Mouse (Mus musculus) heart, postnatal 10 days (tissue): ENCODE data around the gene Abr. TPM values are rescaled to one million over a fixed set of nuclear protein-coding genes. Genes with fewer than 3 reads are reported as not detected.

Experiments used
- DNase-seq, 2 experiments: peaks; one replicate each; pipeline ENCODE4 v3.0.0; 2021
- intact Hi-C: fragments of 180-260 bp; cut with DNase I; formaldehyde crosslinking; loops from one replicate; pipeline ENCODE4 v1.15.1; 2025
- total RNA-seq, 2 experiments: library from RNA; stranded (reverse); gene quantifications; 2 replicates each; pipeline ENCODE4 v1.2.3; 2021

Abr gene
- total RNA-seq = 10 to 100 TPM; 33.9 to 41.2 TPM

- intact Hi-C loops = no loop called here
- peak; percentile 35 to 50 for DNase-seq
Observed at GRCm38 (mm10) chr11:76622152-76622565, at the start of gene Abr. Gene Abr (minus strand): TSS chr11:76622314.

- intact Hi-C loops = no loop called here
- DNase-seq = no peak
Observed at GRCm38 (mm10) chr11:76667807-76668206, 45.7 kb upstream of the Abr start.

- intact Hi-C loops = no loop called here
- DNase-seq = no peak
Observed at GRCm38 (mm10) chr11:76666002-76666649, 44.0 kb upstream of the Abr start.

GRCm38 (mm10) chr11:76661790-76662468 lies 39.8 kb upstream of the Abr start:
- intact Hi-C loops = no loop called here

GRCm38 (mm10) chr11:76659138-76659930 lies 37.2 kb upstream of the Abr start:
- intact Hi-C loops = no loop called here
- no peak for DNase-seq

More at GRCm38 (mm10) chr11:76661790-76662468, 39.8 kb upstream of the Abr start:
- no peak for DNase-seq

- intact Hi-C loops = no loop called here
Observed at GRCm38 (mm10) chr11:76657450-76657970, 35.4 kb upstream of the Abr start.

GRCm38 (mm10) chr11:76655106-76655505 lies 33.0 kb upstream of the Abr start:
- intact Hi-C loops = no loop called here
- peak; percentile 48 to 71 for DNase-seq

More at GRCm38 (mm10) chr11:76657450-76657970, 35.4 kb upstream of the Abr start:
- no peak for DNase-seq

- no peak for DNase-seq
- intact Hi-C loops = no loop called here
Observed at GRCm38 (mm10) chr11:76652838-76653334, 30.8 kb upstream of the Abr start.

GRCm38 (mm10) chr11:76650862-76651560 lies 28.9 kb upstream of the Abr start:
- DNase-seq = no peak
- intact Hi-C loops = no loop called here

- intact Hi-C loops = loop anchor here (5.0 to 10.0 kb wide), 3 partner anchors 65 to 125 kb away; no protein-coding TSS in a partner anchor
- DNase-seq = peak; percentile 69 to 79
Observed at GRCm38 (mm10) chr11:76647500-76647899, 25.4 kb upstream of the Abr start.

GRCm38 (mm10) chr11:76647062-76647461 lies 24.9 kb upstream of the Abr start:
- intact Hi-C loops = loop anchor here (5.0 to 10.0 kb wide), 3 partner anchors 65 to 125 kb away; no protein-coding TSS in a partner anchor
- DNase-seq = no peak

- intact Hi-C loops = loop anchor here (5.0 to 10.0 kb wide), 3 partner anchors 64 to 124 kb away; no protein-coding TSS in a partner anchor
Observed at GRCm38 (mm10) chr11:76645955-76646354, 23.8 kb upstream of the Abr start.

GRCm38 (mm10) chr11:76645036-76645435 lies 22.9 kb upstream of the Abr start:
- intact Hi-C loops = loop anchor here (5.0 to 10.0 kb wide), 3 partner anchors 63 to 123 kb away; no protein-coding TSS in a partner anchor
- DNase-seq = no peak

More at GRCm38 (mm10) chr11:76645955-76646354, 23.8 kb upstream of the Abr start:
- peak; percentile 92 to 95 for DNase-seq

GRCm38 (mm10) chr11:76644257-76644656 lies 22.1 kb upstream of the Abr start:
- DNase-seq = no peak
- intact Hi-C loops = loop anchor here (10.0 kb wide), 1 partner anchor 99 kb away; no protein-coding TSS in a partner anchor

- intact Hi-C loops = loop anchor here (10.0 kb wide), 1 partner anchor 95 kb away; no protein-coding TSS in a partner anchor
Observed at GRCm38 (mm10) chr11:76640231-76640630, 18.1 kb upstream of the Abr start.

GRCm38 (mm10) chr11:76639269-76639985 lies 17.3 kb upstream of the Abr start:
- intact Hi-C loops = no loop called here

More at GRCm38 (mm10) chr11:76640231-76640630, 18.1 kb upstream of the Abr start:
- no peak for DNase-seq

GRCm38 (mm10) chr11:76630487-76630886 lies 8.4 kb upstream of the Abr start:
- intact Hi-C loops = no loop called here
- no peak for DNase-seq

More at GRCm38 (mm10) chr11:76639269-76639985, 17.3 kb upstream of the Abr start:
- no peak for DNase-seq

- DNase-seq = no peak
- intact Hi-C loops = no loop called here
Observed at GRCm38 (mm10) chr11:76630023-76630422, 7.9 kb upstream of the Abr start.

- intact Hi-C loops = no loop called here
- DNase-seq = peak; percentile 9 to 12
Observed at GRCm38 (mm10) chr11:76628613-76629012, 6.5 kb upstream of the Abr start.
